Mouse (Mus musculus): ENCODE data around the gene Plcz1. TPM values are rescaled to one million over a fixed set of nuclear protein-coding genes. Genes with fewer than 3 reads are reported as not detected.

Gene Plcz1
- polyA plus RNA-seq, 1 experiment from 2014 or later: not detected

DNA sequence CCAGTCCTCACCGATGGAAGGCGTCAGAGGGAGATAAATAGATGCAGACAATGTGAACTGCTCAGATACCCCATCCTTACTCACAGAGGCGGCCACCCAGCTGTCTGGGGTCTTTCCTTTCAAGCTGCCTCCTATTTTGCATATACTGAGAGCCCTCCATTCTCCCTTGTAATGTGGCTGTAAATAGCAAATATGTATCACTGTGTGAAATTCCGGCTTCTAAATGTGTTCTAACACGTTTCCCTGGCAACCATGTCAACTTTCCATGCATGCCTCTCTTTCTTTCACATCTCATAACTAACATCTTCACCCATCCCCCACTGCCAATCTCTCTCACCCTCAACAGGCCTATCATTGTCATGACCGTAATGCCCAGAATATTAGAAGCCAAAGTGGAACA, 74.6 kb downstream of the Plcz1 start:
- no peak for ATAC-seq (ENCODE audit: insufficient number of reproducible peaks, insufficient read depth, low FRiP score, low read depth)
- no peaks in the 10 kb centered on the region for H3K27me3 ChIP-seq (ENCODE audit: control insufficient read depth, insufficient read depth, low read length)
- H3K4me2 ChIP-seq (replicated peaks; ENCODE audit: low read depth, low read length): no peak overlapping the region
- H3K36me3 ChIP-seq (ENCODE audit: control insufficient read depth, insufficient read depth, low read length): no peaks in the 10 kb centered on the region
- no peaks in the 10 kb centered on the region for H3K4me1 ChIP-seq (ENCODE audit: control insufficient read depth, insufficient read depth, low read length)
- H3K9me3 ChIP-seq (ENCODE audit: control insufficient read depth, low read depth, low read length): no peaks in the 10 kb centered on the region
- no peak overlapping the region for H3K27ac ChIP-seq (ENCODE audit: low read length)
- WGBS: 61% methylated on average over 6 of the region's 6 CpGs
- H3K4me3 ChIP-seq (ENCODE audit: low read depth, low read length): no peak overlapping the region
- H3K9ac ChIP-seq (replicated peaks; ENCODE audit: low read depth, low read length): no peak overlapping the region

GRCm38 (mm10) chr6:139964895-139965294, 76.4 kb downstream of the Plcz1 start:
- Histone ChIP-seq H3K4me2 (replicated peaks; ENCODE audit: low read depth, low read length) (no peak overlapping the region), H3K27me3 (ENCODE audit: control insufficient read depth, insufficient read depth, low read length) (no peaks in the 10 kb centered on the region), H3K9me3 (ENCODE audit: control insufficient read depth, low read depth, low read length) (no peaks in the 10 kb centered on the region), H3K4me3 (ENCODE audit: low read depth, low read length) (no peak overlapping the region), H3K36me3 (ENCODE audit: control insufficient read depth, insufficient read depth, low read length) (no peaks in the 10 kb centered on the region), H3K27ac (ENCODE audit: low read length) (no peak overlapping the region), H3K9ac (replicated peaks; ENCODE audit: low read depth, low read length) (no peak overlapping the region), H3K4me1 (ENCODE audit: control insufficient read depth, insufficient read depth, low read length) (no peaks in the 10 kb centered on the region)
- WGBS: 77% methylated on average over 3 of the region's 3 CpGs
- no peak for ATAC-seq (ENCODE audit: insufficient number of reproducible peaks, insufficient read depth, low FRiP score, low read depth)

- Histone ChIP-seq H3K9me3 (ENCODE audit: control insufficient read depth, low read depth, low read length) (no peaks in the 10 kb centered on the region), H3K4me2 (replicated peaks; ENCODE audit: low read depth, low read length) (no peak overlapping the region), H3K27me3 (ENCODE audit: control insufficient read depth, insufficient read depth, low read length) (no peaks in the 10 kb centered on the region), H3K27ac (ENCODE audit: low read length) (no peak overlapping the region), H3K4me3 (ENCODE audit: low read depth, low read length) (no peak overlapping the region), H3K36me3 (ENCODE audit: control insufficient read depth, insufficient read depth, low read length) (no peaks in the 10 kb centered on the region), H3K9ac (replicated peaks; ENCODE audit: low read depth, low read length) (no peak overlapping the region), H3K4me1 (ENCODE audit: control insufficient read depth, insufficient read depth, low read length) (no peaks in the 10 kb centered on the region)
- ATAC-seq (ENCODE audit: insufficient number of reproducible peaks, insufficient read depth, low FRiP score, low read depth): no peak
- WGBS: 62% methylated on average over 3 of the region's 3 CpGs
These were observed 77.5 kb downstream of the Plcz1 start for GRCm38 (mm10) chr6:139963775-139964174.

DNA sequence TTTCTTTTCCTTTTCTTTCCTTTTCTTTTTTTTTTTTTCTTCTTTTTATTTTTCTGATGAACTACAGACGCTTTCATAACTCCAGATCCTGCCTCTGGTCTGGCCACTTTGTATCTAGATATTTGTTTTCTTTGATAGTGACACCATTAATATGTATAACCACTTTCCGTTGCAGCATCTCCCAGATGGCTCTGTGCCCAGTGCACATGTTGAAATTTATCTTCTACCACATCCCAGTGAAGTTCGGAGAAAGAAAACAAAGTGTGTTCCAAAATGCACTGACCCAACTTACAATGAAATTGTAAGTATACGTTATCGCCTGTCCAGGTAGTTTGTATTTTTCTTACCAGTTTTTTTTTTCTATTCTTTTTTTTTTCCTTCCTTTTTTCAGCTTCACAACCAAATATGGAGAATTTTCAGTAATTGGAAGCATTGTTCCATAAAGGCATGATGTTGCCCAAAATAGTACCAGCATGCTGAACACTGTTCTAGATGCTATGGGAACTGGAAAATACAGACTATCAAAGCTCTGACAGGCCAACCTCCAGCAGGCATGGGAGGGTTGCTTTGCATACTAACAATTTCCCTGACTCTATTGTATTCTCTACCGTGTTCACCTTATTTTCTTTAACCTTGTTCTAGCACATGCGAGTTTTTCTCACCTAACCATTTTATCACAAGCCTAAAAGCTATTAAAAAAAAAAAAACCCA, 83.6 kb downstream of the Plcz1 start:
- H3K9ac ChIP-seq (replicated peaks; ENCODE audit: low read depth, low read length): no peak overlapping the region
- H3K4me1 ChIP-seq (ENCODE audit: control insufficient read depth, insufficient read depth, low read length): no peaks in the 10 kb centered on the region
- no peak for ATAC-seq (ENCODE audit: insufficient number of reproducible peaks, insufficient read depth, low FRiP score, low read depth)
- H3K4me2 ChIP-seq (replicated peaks; ENCODE audit: low read depth, low read length): no peak overlapping the region
- no peak overlapping the region for H3K4me3 ChIP-seq (ENCODE audit: low read depth, low read length)
- H3K36me3 ChIP-seq (ENCODE audit: control insufficient read depth, insufficient read depth, low read length): no peaks in the 10 kb centered on the region
- no peaks in the 10 kb centered on the region for H3K9me3 ChIP-seq (ENCODE audit: control insufficient read depth, low read depth, low read length)
- H3K27ac ChIP-seq (ENCODE audit: low read length): no peak overlapping the region
- 48% methylated on average over 7 of the region's 7 CpGs for WGBS
- H3K27me3 ChIP-seq (ENCODE audit: control insufficient read depth, insufficient read depth, low read length): no peaks in the 10 kb centered on the region

GRCm38 (mm10) chr6:139953596-139953995, 87.7 kb downstream of the Plcz1 start:
- H3K4me3 ChIP-seq (ENCODE audit: low read depth, low read length): no peak overlapping the region
- H3K4me2 ChIP-seq (replicated peaks; ENCODE audit: low read depth, low read length): no peak overlapping the region
- no peak overlapping the region for H3K9ac ChIP-seq (replicated peaks; ENCODE audit: low read depth, low read length)
- H3K27ac ChIP-seq (ENCODE audit: low read length): no peak overlapping the region
- no peak for ATAC-seq (ENCODE audit: insufficient number of reproducible peaks, insufficient read depth, low FRiP score, low read depth)
- 73% methylated on average over 12 of the region's 12 CpGs for WGBS
- H3K27me3 ChIP-seq (ENCODE audit: control insufficient read depth, insufficient read depth, low read length): no peaks in the 10 kb centered on the region
- no peaks in the 10 kb centered on the region for H3K9me3 ChIP-seq (ENCODE audit: control insufficient read depth, low read depth, low read length)
- H3K36me3 ChIP-seq (ENCODE audit: control insufficient read depth, insufficient read depth, low read length): no peaks in the 10 kb centered on the region
- no peaks in the 10 kb centered on the region for H3K4me1 ChIP-seq (ENCODE audit: control insufficient read depth, insufficient read depth, low read length)

DNA sequence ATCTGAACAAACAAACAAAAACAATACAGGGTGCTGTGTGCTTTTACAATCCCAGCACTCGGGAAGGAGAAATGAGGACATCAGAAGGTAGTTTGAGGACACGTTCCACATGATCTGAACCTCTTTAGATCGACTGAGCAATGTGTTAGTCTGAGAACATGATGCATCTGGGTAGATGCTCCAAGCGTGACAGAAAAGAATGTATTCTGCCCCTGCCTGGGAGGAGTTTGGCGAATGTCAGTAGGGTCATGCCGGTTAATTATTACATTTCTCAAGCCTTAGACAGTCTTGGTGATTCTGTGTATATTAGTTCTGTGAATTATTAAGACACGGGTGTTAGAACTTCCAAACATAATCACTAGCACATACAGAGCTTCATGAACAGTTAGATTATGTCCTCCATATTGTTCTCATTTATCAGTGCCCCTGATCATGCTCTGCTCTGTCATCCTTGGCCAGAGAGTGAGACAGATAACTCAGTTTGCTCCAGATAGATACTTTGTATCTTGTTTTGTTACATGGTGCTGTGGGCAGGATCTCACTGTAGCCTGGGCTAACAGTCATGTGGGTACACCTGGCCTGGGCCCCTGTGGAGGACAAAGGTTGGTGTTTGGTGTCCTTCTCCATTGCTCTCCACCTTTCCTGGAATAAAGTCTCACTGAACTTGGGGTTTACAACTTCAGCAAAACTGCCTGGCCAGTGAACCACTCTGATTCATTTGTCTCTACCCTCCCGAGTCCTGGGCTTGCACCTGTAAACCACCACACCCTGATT, 94.0 kb downstream of the Plcz1 start:
- Histone ChIP-seq H3K4me3 (ENCODE audit: low read depth, low read length) (no peak overlapping the region), H3K9me3 (ENCODE audit: control insufficient read depth, low read depth, low read length) (0 out of 2 replicates have a peak, but pooled peaks cover 2% of the 10 kb centered on the region), H3K9ac (replicated peaks; ENCODE audit: low read depth, low read length) (no peak overlapping the region), H3K27ac (ENCODE audit: low read length) (no peak overlapping the region), H3K36me3 (ENCODE audit: control insufficient read depth, insufficient read depth, low read length) (no peaks in the 10 kb centered on the region), H3K4me2 (replicated peaks; ENCODE audit: low read depth, low read length) (no peak overlapping the region), H3K27me3 (ENCODE audit: control insufficient read depth, insufficient read depth, low read length) (no peaks in the 10 kb centered on the region), H3K4me1 (ENCODE audit: control insufficient read depth, insufficient read depth, low read length) (no peaks in the 10 kb centered on the region)
- ATAC-seq (ENCODE audit: insufficient number of reproducible peaks, insufficient read depth, low FRiP score, low read depth): no peak
- 59% methylated on average over 8 of the region's 8 CpGs for WGBS

Other genes starting within 250 kb of the Plcz1 start
- not detected in 2 replicates for gene Capza3, start 205 bp downstream of the Plcz1 start, polyA plus RNA-seq (2014; fragmentation: Nextera tagmentation; extraction: Ambion mirVana)